Mouse (Mus musculus) heart, postnatal 36 days (tissue): ENCODE measurements around the gene Alyref. TPM values are rescaled to one million over a fixed set of nuclear protein-coding genes. Genes with fewer than 3 reads are reported as not detected.
A peak's percentile ranks its signal among the peaks of the same experiment; 100 is the strongest.
"Not testable (repeated sequence)": the region's sequence is repeated elsewhere in the genome, so short reads cannot be mapped to it uniquely, and the experiment has no call there.

Experiments
- DNase-seq, 2 experiments: peaks; one replicate each; pipeline ENCODE4 v3.0.0; 2021 to 2022
- intact Hi-C: fragments of 180-260 bp; cut with DNase I; formaldehyde crosslinking; loops from one replicate; pipeline ENCODE4 v1.15.1; 2025
- total RNA-seq, 2 experiments: library from RNA; stranded (reverse); gene quantifications; 2 replicates each; pipeline ENCODE4 v1.2.3; 2021

The Alyref gene
- total RNA-seq, 2 experiments from 2014 or later: 46.4 to 47.8 TPM

DNA sequence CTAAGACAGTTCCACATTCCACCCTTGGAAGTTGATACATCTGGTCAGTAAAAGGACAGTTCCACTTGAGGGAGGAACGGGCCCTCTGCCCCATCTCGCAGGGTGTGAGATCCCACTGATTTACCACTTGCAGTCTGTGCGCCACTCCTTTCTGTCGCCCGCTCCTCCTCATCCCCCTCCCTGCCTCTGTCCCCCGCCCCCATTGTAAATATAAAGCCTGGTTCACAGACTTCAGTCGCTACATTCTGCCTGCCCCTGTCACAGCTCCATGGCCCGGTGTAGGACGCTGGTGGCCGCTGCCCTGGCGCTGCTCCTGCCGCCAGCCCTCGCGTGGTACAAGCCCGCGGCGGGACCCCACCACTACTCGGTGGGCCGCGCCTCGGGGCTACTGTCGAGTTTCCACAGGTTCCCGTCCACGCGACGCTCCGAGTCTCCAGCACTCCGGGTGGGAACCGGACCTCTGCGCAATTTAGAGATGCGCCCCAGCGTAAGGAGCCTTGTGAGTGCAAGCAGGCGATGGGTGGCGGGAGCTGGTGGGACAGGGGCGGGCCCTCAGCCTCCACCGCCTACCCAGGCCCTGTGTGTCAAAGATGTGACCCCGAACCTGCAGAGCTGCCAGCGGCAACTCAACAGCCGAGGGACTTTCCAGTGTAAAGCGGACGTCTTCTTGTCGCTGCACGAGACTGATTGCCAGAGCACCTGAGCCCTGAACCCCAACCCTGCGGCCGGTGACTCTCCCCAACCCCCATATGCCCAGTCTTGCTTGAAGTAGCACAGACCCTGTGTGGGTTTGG lies 10.3 kb upstream of the Alyref start, which contains the start of gene Npb:
Npb (plus strand) TSS at position 237 of the 794 bp plus-strand sequence.
- intact Hi-C loops: no loop called here
- DNase-seq: no peak

DNA sequence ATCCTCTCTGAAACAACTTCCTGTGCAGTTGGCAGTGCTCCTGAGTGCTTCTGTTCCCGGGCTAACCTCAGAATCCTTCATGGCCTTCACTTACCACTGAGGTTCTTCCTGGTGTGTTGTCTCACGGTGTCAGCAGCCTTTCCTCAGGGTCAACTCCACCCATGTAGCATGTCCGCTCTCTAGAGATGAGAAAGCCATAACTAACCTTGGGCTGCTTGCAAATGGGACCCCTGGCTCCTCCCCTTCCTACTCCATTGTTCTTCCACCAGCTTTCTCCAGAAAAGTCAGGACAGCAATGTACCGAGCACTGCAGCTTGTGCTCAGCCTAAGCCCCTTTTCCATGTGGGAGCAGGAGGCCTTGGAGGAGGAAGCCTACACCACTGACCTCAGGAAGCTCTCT lies 8.6 kb upstream of the Alyref start:
- DNase-seq: no peak
- intact Hi-C loops: no loop called here

DNA sequence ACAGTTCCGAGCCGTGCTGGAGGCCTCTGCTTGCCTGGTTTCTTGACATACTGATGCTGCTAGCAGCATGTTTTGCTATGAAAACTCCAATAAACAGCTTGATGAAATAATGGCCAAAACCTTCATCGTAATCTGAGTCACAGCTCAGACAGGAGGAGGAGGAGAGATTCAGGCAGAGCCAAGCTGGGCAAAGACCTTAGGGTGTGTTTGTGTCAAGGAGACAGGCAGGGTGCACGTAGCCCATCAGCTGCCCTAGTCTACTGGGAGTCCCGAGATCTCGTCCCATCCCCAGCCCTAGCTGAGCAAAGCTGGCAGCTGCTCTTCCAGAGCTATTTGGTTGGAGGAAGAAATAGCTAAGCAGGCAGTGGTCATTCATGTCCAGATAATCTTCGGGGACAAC lies 7.5 kb upstream of the Alyref start:
- DNase-seq: no peak
- intact Hi-C loops: no loop called here

DNA sequence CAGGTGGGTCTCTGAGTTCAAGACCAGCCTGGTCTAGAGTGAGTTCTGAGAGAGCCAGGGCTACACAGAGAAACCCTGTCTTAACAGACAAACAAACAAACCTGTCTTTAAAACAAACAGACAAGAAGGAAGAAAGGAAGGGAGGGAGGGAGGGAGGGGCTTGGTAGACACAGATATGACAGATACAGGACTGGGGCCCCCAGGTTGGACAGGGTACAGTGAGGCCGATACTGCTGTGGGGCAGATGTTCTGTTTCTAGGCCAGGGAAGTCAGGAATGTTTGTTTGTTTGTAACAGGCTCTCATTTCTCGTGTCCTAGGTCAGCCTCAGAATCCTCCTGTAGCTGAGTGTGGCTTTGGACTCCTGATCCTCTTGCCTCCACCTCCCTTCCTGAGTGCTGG lies 5.4 kb upstream of the Alyref start:
- intact Hi-C loops: no loop called here

DNA sequence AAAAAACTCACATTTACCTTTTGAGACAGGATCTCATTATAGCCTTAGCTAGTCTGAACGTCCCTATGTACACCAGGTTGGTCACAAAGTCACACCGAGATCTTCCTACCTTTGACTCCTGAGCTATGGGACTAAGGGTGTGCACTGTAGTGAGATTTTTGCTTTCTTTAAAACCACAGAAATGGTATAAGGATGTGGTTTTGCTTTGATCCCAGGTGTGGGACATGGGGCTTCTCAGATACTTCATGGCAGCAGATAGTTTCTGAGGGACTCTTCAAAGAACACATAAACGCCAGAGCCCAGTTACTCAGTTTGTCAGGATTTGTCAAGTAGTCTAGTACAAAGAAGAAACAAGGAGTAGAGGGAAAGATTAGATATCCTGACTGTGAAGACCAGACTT lies 2.6 kb upstream of the Alyref start:
- intact Hi-C loops: no loop called here
- DNase-seq: no peak

More for the DNA sequence above, 5.4 kb upstream of the Alyref start:
- DNase-seq: no peak

DNA sequence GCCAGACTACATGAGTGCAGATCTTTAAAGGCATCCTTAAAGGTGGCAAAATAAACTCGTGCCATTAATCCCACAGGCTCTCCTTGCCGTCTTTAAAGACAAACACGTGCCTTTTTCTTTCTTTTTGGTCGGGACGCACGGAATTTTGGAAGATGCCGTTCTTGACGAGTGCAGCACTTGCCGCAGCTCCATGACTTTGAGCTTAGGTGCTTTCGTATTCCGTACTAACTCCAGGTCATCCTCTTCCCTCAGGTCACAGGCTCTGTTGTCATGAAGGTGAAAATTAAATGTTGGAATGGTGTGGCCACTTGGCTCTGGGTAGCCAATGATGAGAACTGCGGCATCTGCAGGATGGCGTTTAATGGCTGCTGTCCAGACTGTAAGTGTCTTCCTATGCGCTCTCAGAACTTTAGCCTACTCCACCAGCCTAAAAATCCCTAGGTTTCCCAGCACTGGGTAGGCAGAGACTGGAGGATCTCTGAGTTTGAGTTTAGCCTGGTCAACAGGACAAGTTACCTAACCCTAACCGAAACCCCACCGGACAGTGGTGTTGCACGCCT lies 905 bp upstream of the Alyref start:
- intact Hi-C loops: loop anchor here (2.0 kb wide), 1 partner anchor 16 kb away; no protein-coding TSS in a partner anchor

DNA sequence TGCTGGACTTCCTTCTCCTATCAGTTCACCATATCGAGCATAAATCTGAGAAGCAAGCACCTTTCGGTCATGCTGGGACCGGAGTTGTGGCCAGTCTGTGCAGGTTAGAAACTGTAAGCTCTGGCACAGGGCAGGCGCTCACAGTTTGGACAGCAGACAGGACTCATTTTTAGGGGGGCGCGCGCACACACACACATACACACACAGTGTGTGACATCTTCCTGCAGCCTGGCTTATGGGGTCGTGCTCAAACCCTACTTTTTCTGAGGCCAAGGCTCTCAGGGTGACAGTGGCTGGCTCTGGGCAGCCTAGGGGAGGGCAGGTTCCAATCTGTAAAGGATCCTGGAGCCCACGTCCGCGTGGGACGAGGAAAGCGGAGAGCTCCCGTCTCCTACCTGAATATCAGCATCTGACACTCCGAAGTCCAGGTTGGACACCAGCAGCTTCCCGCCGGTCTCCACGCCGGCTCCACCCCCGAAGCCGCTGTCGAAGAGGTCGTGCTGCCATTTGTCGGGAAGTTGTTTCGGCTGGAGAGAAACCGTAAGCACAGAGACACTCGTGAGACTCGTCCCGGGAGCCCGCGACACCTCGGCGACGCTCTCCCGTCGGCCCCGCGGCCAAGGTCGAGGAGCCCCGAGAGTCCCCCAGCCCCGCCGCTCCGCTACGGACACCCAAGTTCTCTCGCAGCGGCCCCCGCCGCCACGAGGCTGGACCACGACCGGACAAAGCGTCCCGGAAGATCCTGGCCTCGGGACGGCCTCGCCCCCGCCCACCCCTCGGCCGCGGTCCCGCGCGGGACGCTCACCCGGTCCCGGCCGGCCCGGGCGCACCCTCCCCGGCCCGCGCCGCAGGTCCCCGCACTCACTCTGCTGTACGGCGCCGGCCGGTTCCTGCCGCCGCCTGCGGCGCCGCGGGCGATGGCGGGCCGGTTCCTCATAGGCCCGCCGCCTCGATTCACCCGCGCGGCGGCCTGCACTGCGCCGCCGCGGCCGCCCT lies 627 bp downstream of the Alyref start:
- no peak for DNase-seq
- intact Hi-C loops: loop anchor here (2.0 kb wide), 1 partner anchor 15 kb away; no protein-coding TSS in a partner anchor

More for the DNA sequence above, 905 bp upstream of the Alyref start:
- no peak for DNase-seq

DNA sequence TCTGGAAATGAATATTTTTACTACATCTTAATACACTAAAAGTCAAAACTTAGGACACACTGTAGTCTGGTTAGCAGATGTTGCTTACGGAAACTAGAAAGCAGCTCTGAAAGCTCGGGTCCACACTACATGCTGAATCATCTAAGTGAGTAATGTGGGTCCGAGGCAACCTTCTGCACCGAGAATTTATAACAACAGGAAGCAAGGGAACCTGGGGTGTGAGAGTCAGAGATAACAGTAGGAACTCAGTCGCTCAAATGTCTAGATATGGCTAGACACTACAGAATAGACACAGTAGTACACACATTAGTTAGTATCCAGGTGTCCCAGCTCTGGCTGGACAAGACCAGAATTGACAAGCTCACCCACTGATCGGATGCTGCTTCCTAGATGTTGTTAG lies 9.6 kb downstream of the Alyref start:
- intact Hi-C loops: no loop called here

DNA sequence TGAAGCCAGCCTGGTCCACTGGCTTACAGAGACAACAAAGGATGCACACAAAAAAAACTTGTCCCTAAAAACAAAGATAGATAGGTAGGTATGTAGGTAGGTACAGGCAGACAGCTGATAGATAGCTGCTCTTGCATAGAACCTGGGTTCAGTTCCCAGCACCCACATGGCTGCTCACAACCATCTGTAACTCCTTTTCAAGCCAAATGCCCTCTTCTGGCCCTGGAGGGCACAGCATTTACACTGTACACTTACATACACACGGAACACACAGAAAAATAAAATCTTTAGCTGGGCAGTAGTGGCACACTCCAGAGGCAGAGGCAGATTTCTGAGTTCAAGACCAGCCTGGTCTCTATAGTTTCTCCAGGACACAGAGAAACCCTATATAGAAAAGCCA lies 14.2 kb downstream of the Alyref start:
- intact Hi-C loops: loop anchor here (2.0 to 5.0 kb wide), 2 partner anchors 15 to 128 kb away; partner anchors contain the start of genes Alyref, Anapc11, Cenpx and Lrrc45

More for the DNA sequence above, 9.6 kb downstream of the Alyref start:
- no peak for DNase-seq

DNA sequence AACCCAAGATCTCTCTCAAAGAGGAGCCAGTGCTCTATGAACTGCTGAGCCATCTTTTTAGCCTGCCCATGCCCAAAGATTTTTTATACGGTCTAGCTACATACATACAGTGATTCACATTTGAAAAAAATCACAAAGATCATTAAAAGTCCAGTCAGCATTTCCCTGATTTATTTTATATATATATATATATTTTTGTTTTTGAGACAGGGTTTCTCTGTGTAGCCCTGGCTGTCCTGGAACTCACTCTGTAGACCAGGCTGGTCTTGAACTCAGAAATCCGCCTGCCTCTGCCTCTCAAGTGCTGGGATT lies 15.2 kb downstream of the Alyref start:
- not testable (repeated sequence) for DNase-seq
- intact Hi-C loops: loop anchor here (2.0 to 5.0 kb wide), 2 partner anchors 16 to 129 kb away; partner anchors contain the start of genes Alyref, Anapc11, Cenpx and Lrrc45

More for the DNA sequence above, 14.2 kb downstream of the Alyref start:
- DNase-seq: no peak

DNA sequence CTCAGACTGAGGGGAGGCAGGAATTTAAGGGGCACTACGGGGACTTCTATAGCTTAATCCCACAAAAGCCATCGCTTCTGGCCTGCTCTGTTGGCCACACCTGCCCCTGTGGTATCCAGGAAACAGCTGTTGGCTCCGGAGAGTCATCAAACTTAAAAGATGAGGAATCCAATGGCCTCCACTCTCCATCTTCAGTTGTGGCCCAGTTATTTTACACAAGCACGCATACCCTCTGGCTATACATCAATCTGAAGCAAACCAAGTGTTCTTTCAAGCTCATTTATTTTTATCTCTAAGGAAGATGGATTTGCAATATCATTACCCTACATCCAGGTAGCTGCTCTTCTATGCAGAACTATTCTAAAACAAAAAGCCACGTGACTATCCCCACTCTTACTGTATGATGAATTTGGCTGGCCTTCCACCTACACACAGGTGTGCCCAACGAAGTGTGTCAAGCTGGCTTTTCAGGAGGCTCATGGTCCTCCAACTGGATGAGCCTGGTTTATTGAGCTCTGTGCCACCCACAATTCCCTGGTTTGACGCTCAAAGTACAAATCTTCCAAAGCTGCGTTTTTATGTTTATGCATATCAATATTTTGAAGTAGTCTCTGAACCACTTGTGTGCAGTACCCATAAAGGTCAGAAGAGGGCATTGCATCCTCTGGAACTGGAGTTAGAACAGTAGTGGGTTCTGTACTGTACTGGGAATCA lies 15.7 kb downstream of the Alyref start:
- intact Hi-C loops: loop anchor here (2.0 to 5.0 kb wide), 2 partner anchors 16 to 130 kb away; partner anchors contain the start of genes Alyref, Anapc11, Cenpx and Lrrc45
- peak; percentile 35 to 41 for DNase-seq

DNA sequence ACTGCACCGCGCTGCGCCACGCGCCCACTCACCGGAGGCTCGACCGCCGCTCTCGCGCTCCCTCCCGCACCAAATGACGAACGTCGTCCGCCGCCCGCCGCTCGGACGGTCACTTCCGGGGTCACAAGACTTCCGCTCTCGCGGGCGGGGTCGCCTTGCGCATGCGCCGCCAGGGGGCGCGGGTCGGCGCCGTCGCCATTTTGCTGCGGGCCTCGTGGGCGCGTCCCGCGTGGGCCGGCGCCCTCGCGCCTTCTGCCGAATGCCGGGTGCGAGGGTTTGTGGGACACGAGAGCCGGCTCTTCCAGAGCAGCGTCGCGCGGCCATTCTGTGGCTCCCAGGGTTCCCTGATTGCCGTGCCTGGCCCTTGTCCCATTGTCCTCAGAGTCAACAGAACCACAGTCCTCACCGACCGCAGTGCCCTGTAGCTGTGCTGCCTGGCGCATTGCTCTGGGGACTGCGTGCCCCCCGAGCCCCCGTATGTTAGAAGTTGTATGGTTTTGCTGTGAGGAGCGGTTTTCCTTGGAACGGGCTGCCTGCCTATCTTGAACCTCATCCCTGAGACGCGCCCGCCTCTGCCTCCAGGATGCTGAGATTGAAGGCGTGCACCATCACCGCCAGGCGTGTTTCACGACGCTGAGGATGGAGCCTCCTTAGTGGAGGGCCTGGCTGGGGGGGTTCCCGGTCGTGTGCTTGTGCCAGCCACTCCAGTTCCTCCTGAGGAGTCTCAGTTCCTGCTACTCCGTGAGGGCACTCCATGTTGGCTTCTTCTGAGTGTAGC lies 16.5 kb downstream of the Alyref start, which contains the start of gene Arhgdia:
Arhgdia (minus strand) TSS at position 135 of the 778 bp plus-strand sequence.
- peak; percentile 90 to 93 for DNase-seq
- intact Hi-C loops: loop anchor here (1.0 to 5.0 kb wide), 3 partner anchors 8 to 131 kb away; partner anchors contain the start of genes Alyref, Anapc11, Cenpx and Lrrc45

DNA sequence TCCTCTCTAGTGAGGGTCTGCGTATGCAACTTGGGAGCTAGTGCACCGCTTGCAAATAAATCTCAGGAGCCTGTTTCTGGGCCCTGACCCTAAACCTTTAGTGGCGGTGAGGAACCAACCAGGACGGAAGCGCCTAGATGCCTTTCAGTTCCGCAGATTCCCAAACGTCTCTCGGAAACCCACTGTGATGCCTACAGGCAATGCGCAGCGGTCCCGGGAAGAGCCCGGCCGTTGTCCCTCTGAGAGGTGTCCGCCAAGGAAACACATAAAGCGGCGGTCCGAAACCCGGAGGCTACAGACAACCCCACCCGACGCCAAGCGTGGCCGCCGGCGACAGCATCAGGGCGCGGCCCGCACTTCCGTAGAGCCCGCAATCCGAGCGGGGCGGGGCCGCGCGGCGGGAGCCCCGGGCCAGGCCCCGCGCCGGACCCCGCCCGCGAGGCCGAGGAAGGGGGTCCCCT lies 17.3 kb downstream of the Alyref start:
- intact Hi-C loops: loop anchor here (1.0 to 5.0 kb wide), 2 partner anchors 8 to 131 kb away; partner anchors contain the start of genes Cenpx, Lrrc45 and P4hb
- DNase-seq: peak; percentile 57 to 71

DNA sequence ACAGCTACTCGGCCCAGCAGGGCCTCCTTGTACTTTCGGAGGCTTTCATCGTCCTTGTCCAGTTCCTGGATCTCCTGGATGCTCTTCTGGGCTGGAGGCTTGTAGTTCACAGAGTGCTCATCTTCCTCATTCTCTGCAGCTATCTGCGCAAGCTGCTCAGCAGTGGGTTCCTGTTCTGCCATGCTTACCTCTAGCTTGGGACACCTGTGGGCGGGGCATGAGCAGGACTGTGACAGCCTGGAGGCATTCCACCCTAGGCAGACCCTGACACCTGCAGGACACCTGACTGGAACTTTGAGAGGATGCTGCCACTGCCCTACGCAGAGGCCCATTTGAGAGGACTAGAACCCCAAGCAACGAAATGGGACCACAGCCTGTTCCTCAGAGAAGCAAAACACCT lies 18.0 kb downstream of the Alyref start:
- intact Hi-C loops: loop anchor here (5.0 kb wide), 1 partner anchor 132 kb away; the partner anchor contains the start of genes Cenpx and Lrrc45
- peak in 1 of 2 experiments; percentile 16 for DNase-seq

DNA sequence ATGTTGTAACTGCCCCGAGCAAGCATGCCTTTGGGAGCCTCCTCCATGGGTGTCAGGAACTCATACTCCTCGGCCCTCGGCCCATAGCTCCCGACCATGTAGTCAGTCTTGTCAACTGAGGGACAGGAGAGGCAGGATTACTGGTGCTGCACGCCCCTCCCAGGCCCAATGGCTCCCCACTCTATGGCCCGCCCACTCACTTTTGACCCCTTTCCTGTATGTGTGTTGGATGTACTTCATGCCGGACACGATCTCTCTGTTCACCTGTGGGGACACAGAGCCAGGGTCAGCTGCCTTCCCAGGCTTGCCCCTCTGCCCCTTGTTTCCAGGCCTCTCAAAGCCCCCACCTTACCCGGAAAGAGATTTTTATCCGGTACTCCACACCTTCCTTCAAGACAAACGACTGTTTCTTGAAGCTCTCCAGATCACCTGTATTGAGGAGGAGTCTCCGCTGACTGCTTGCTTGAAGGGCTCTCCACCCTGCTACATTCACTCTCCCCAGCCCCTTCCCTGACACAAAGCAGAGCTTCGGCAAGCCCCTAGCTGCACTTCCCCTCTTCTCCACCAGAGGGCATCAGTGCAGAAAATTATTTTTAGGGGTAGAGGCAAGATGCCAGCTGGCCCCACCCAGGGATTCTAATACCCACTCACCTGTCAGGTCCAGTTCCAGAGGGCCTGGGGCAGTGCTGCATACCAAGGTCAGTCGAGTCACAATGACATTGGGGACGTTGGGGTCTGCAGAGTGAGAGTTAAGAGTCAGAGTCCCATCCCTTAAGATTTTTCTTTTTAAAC lies 18.7 kb downstream of the Alyref start:
- peak; percentile 81 to 83 for DNase-seq
- intact Hi-C loops: loop anchor here (5.0 kb wide), 1 partner anchor 133 kb away; the partner anchor contains the start of genes Cenpx and Lrrc45

DNA sequence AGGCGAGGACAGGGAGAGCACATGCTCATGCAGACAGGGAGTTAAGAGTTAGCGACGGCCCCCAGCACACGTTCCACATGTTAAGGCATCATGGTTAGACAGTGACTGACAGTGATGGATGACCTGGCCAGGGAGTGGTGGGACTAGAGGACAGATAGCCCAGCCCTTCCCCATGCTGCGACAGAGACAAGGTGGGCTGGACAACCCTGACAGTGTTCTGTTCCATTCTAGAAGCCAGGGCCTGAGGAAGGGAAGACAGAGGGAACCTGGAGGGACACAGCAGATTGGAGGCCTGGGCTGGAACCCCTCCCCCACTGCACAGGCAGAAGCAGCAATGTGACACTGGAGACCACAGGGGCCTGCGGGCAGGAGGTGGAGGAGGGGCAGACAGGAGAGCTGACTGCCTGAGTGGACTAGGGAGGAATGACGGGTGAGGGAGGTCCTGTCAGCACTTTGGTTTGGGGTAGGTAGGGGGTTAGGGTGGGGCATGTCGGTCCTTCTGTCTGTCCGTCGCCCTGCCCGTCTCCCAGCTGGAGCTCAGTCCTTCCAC lies 19.4 kb downstream of the Alyref start:
- intact Hi-C loops: no loop called here
- DNase-seq: no peak

DNA sequence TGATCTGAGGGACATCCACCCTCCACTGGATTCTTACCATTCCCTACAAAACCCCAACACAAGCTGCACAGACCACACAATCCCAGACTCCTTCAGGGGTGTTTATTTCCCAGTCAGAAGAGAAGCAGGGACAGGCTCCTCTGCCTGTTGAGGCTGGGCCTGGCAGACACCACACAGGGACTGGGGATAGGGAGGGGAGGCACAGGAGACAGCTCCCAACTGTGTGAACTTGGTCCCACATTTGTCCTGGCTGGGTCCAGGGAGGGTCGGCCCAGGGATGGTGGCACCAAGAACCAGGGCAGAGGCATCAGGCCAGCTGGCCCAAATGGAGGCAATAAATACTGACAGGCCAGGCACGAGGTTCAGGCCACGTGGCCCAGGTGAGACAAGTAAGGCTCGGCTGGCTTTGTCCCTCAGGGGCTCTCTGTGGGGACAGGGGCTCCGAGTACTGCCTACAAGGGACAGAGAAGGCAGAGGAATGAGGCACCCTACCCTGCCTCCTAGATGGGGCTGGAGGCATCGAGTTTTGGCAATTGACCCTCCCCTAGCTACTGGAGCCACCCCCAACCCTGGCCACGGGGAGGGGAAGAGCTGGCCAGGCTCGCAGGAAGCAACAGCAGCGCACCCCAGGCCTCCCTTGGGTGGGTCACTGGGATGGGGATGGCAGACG lies 20.0 kb downstream of the Alyref start:
- DNase-seq: no peak
- intact Hi-C loops: no loop called here
